Mouse (Mus musculus) MEL (cell line): ENCODE results near the gene Faf1.

Experiments used
- CHD2 ChIP-seq: IDR thresholded peaks from 2 replicates; pipeline ENCODE4 v1.6.1; 2011; ENCODE audit warnings: low read length, improper control_type of control experiment
- CTCF ChIP-seq, 3 experiments: IDR thresholded peaks in 2 of 3; conservative IDR thresholded peaks in 1 of 3; 2 replicates each; pipeline ENCODE4 v1.5.1; 2011 to 2012; ENCODE audit warnings: low read length in 3 of 3, low read depth in 2 of 3, mild to moderate bottlenecking in 2 of 3, improper control_type of control experiment in 1 of 3, inconsistent platforms in 1 of 3, mixed read lengths in 1 of 3, moderate library complexity in 1 of 3; ENCODE audit not compliant: control insufficient read depth in 1 of 3, insufficient read depth in 1 of 3, poor library complexity in 1 of 3, severe bottlenecking in 1 of 3
- ELF1 ChIP-seq: IDR thresholded peaks from 2 replicates; pipeline ENCODE4 v1.6.1; 2014; ENCODE audit warnings: low read depth, mild to moderate bottlenecking, inconsistent platforms, low read length, improper control_type of control experiment, moderate library complexity
- EP300 ChIP-seq, 2 experiments: IDR thresholded peaks; 2 replicates each; pipeline ENCODE4 v1.6.1; 2011; ENCODE audit warnings: improper control_type of control experiment in 2 of 2, low read length in 2 of 2, low read depth in 1 of 2, mild to moderate bottlenecking in 1 of 2
- ETS1 ChIP-seq: IDR thresholded peaks from 2 replicates; pipeline ENCODE4 v1.6.1; 2012; ENCODE audit warnings: low read depth, mild to moderate bottlenecking, inconsistent platforms, low read length, improper control_type of control experiment, moderate library complexity
- HCFC1 ChIP-seq: IDR thresholded peaks from 2 replicates; pipeline ENCODE4 v1.6.1; 2012; ENCODE audit warnings: low read depth, mild to moderate bottlenecking, inconsistent platforms, low read length, improper control_type of control experiment, moderate library complexity
- JUND ChIP-seq: IDR thresholded peaks from 2 replicates; pipeline ENCODE4 v1.6.1; 2011; ENCODE audit warnings: low read depth, mild to moderate bottlenecking, improper control_type of control experiment, low read length
- POLR2A ChIP-seq, 2 experiments: IDR thresholded peaks; 2 replicates each; pipeline ENCODE4 v1.6.1; 2011 to 2012; ENCODE audit warnings: low read length in 2 of 2, mild to moderate bottlenecking in 2 of 2, control low read depth in 1 of 2, improper control_type of control experiment in 1 of 2, low read depth in 1 of 2, moderate library complexity in 1 of 2; ENCODE audit not compliant: control insufficient read depth in 1 of 2, insufficient read depth in 1 of 2, poor library complexity in 1 of 2
- POLR2AphosphoS2 ChIP-seq: IDR thresholded peaks from 2 replicates; pipeline ENCODE4 v1.6.1; 2011; ENCODE audit warnings: low read length, improper control_type of control experiment
- TAL1 ChIP-seq: IDR thresholded peaks from 2 replicates; pipeline ENCODE4 v1.6.1; 2012; ENCODE audit warnings: mild to moderate bottlenecking, inconsistent platforms, low read length, moderate library complexity, mixed read lengths
- TBP ChIP-seq: IDR thresholded peaks from 2 replicates; pipeline ENCODE4 v1.8.0; 2011; ENCODE audit warnings: low read depth, low read length, improper control_type of control experiment
- UBTF ChIP-seq: IDR thresholded peaks from 2 replicates; pipeline ENCODE4 v1.6.1; 2012; ENCODE audit warnings: low read depth, mild to moderate bottlenecking, inconsistent platforms, low read length, improper control_type of control experiment, moderate library complexity, borderline replicate concordance; ENCODE audit not compliant: insufficient read depth
- USF2 ChIP-seq, 2 experiments: IDR thresholded peaks; 2 replicates each; pipeline ENCODE4 v1.6.1; 2011 to 2012; ENCODE audit warnings: improper control_type of control experiment in 2 of 2, low read length in 2 of 2, borderline replicate concordance in 1 of 2, inconsistent platforms in 1 of 2, low read depth in 1 of 2, mild to moderate bottlenecking in 1 of 2; ENCODE audit not compliant: insufficient read depth in 1 of 2

- TF ChIP-seq POLR2AphosphoS2 (no peak), CTCF (IDR thresholded peaks at IDR 0.05 in 2 of 3, conservative IDR thresholded peaks at IDR 0.05 in 1 of 3; ENCODE audit: control insufficient read depth in 1 of 3, insufficient read depth in 1 of 3, low read depth in 2 of 3, low read length in 3 of 3, poor library complexity in 1 of 3, severe bottlenecking in 1 of 3) (no peak), USF2 (IDR thresholded peaks at IDR 0.05; ENCODE audit: borderline replicate concordance in 1 of 2, insufficient read depth in 1 of 2, low read depth in 1 of 2, low read length in 2 of 2) (no peak), JUND (no peak), ELF1 (no peak), POLR2A (IDR thresholded peaks at IDR 0.05; ENCODE audit: control insufficient read depth in 1 of 2, insufficient read depth in 1 of 2, low read depth in 1 of 2, low read length in 2 of 2, poor library complexity in 1 of 2) (no peak), TBP (no peak), ETS1 (no peak), EP300 (IDR thresholded peaks at IDR 0.05; ENCODE audit: low read depth in 1 of 2, low read length in 2 of 2) (no peak), CHD2 (no peak), UBTF (no peak), HCFC1 (no peak), TAL1 (no peak)
Observed at GRCm38 (mm10) chr4:109649331-109649730, 27.1 kb upstream of the Faf1 start.
